Mouse (Mus musculus) layer of hippocampus, postnatal 14 days (tissue): ENCODE measurements around the gene Panx3. TPM values are rescaled to one million over a fixed set of nuclear protein-coding genes. Genes with fewer than 3 reads are reported as not detected.
A peak's percentile ranks its signal among the peaks of the same experiment; 100 is the strongest.

ENCODE experiments used
- DNase-seq, 2 experiments: peaks; one replicate each; pipeline ENCODE4 v3.0.0; 2021 to 2022; ENCODE audit warnings: low spot score in 2 of 2, mixed read lengths in 1 of 2
- long read RNA-seq, 2 experiments: library from polyadenylated mRNA; stranded (forward); transcript quantifications; one replicate each; pipeline ENCODE4 v2.0.0; 2021
- total RNA-seq, 2 experiments: library from RNA; stranded (reverse); gene quantifications; 2 replicates each; pipeline ENCODE4 v1.2.3; 2021

The Panx3 gene
- not detected for total RNA-seq
- long read RNA-seq, experiment 1: 0 reads
- long read RNA-seq, experiment 2: 0 reads

- DNase-seq: no peak
These were observed at the start of gene Panx3 for GRCm38 (mm10) chr9:37669115-37669514. Gene Panx3, minus strand, starts transcription at chr9:37669235.

GRCm38 (mm10) chr9:37716150-37716549 is 47.1 kb upstream of the Panx3 start, which contains the start of gene Olfr160:
Gene Olfr160, minus strand, starts transcription at chr9:37716250.
- no peak for DNase-seq

GRCm38 (mm10) chr9:37689970-37690686 is 21.1 kb upstream of the Panx3 start:
- DNase-seq: no peak

- DNase-seq: no peak
These were observed 18.9 kb upstream of the Panx3 start for GRCm38 (mm10) chr9:37687941-37688303.

- peak in 1 of 2 experiments; percentile 57 for DNase-seq
These were observed 18.4 kb upstream of the Panx3 start for GRCm38 (mm10) chr9:37687288-37687940.

- no peak for DNase-seq
These were observed 12.1 kb upstream of the Panx3 start for GRCm38 (mm10) chr9:37681123-37681522.

GRCm38 (mm10) chr9:37675287-37675686 is 6.3 kb upstream of the Panx3 start:
- DNase-seq: no peak

- no peak for DNase-seq
These were observed 1.2 kb upstream of the Panx3 start for GRCm38 (mm10) chr9:37670261-37670660.

- DNase-seq: no peak
These were observed 643 bp upstream of the Panx3 start for GRCm38 (mm10) chr9:37669678-37670077.

GRCm38 (mm10) chr9:37666045-37666444 is 3.0 kb downstream of the Panx3 start:
- no peak for DNase-seq

GRCm38 (mm10) chr9:37664604-37665003 is 4.4 kb downstream of the Panx3 start:
- DNase-seq: no peak

GRCm38 (mm10) chr9:37663210-37663609 is 5.8 kb downstream of the Panx3 start:
- no peak for DNase-seq

GRCm38 (mm10) chr9:37659413-37659812 is 9.6 kb downstream of the Panx3 start:
- DNase-seq: no peak

- DNase-seq: peak; percentile 73 to 77
These were observed 12.0 kb downstream of the Panx3 start, which contains the start of gene Tbrg1 for GRCm38 (mm10) chr9:37656931-37657481. Gene Tbrg1, minus strand, starts transcription at chr9:37657312.

- peak in 1 of 2 experiments; percentile 14 for DNase-seq
These were observed 12.6 kb downstream of the Panx3 start for GRCm38 (mm10) chr9:37656439-37656881.

GRCm38 (mm10) chr9:37655961-37656360 is 13.1 kb downstream of the Panx3 start:
- DNase-seq: no peak

GRCm38 (mm10) chr9:37653836-37654235 is 15.2 kb downstream of the Panx3 start:
- no peak for DNase-seq

- DNase-seq: no peak
These were observed 18.4 kb downstream of the Panx3 start for GRCm38 (mm10) chr9:37650639-37651038.

GRCm38 (mm10) chr9:37646246-37646645 is 22.8 kb downstream of the Panx3 start:
- DNase-seq: peak in 1 of 2 experiments; percentile 42

- DNase-seq: no peak
These were observed 30.3 kb downstream of the Panx3 start for GRCm38 (mm10) chr9:37638721-37639120.

- DNase-seq: no peak
These were observed 32.1 kb downstream of the Panx3 start for GRCm38 (mm10) chr9:37636800-37637542.
